Mouse (Mus musculus) granulocyte monocyte progenitor cell, adult 5-6 weeks (primary cell): ENCODE measurements around the gene Proser3. TPM values are rescaled to one million over a fixed set of nuclear protein-coding genes. Genes with fewer than 3 reads are reported as not detected.
A peak's percentile ranks its signal among the peaks of the same experiment; 100 is the strongest.

ENCODE experiments used
- ATAC-seq: replicated peaks from 2 replicates; pipeline ENCODE4 v1.8.0; 2016; ENCODE audit warnings: mild to moderate bottlenecking, moderate TSS enrichment, inconsistent platforms; ENCODE audit not compliant: poor library complexity, severe bottlenecking
- total RNA-seq, 2 experiments: library from RNA; stranded (forward) in 1 of 2; stranded (reverse) in 1 of 2; fragments of 200-712, 200-1000 nt in 1 of 2; fragments of >200 nt in 1 of 2; fragmentation: Nextera tagmentation in 1 of 2; gene quantifications; 2 replicates each; pipeline ENCODE4 v1.2.3; 2014 to 2017

Gene Proser3
- 7.3 and 15.8 TPM in 2 replicates for total RNA-seq (2014; fragmentation: Nextera tagmentation)
- 2.8 and 9.2 TPM in 2 replicates for total RNA-seq (2017)

DNA sequence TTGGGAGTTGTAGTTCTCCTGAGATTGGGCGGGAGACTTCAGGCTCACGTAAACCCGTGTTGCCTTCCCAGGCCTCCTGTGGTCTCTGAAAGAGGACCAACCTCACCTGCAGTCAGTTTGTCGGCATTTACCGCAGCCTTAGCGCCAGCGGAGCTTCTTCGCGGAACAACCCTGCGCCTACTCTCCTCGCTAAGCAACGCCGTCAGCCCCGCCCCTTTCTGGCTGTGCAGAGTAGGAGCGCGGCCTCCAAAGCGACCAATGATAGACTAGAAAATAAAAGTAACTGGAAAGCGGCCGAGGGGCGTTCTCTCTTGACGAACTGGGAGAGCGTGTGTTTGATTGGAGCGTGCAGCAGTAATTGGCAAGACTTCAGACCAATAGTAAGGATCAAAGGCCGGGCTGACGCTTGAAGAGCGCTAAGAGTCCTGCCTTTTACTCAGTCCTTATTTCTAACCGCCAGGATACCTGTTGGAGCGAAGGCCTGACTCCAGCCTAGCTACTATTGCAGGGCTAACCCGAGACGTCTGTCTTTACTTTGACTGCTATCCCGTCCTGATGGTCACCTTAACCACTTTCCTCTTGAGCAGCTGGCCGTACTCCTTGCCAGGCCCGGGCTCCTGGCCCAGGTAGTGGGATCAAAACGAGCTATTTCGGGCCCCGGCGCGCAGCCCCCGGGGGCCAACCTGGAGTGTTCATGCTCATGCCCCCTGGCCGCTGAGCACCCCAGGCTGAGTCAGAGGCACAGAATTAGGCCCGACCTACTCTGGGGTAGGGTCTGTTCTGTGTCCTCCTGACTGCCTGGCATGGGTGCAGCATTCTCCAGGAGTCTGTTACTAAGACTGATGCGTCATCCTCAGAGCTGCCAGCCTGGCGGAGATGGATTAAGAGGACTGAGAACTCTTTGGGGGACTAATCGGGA lies at the start of gene Proser3, which contains the start of gene Hspb6:
TSS of gene Proser3 (minus strand) at position 198 of the 919 bp plus-strand sequence.
TSS of gene Hspb6 (plus strand) at position 77 of the 919 bp plus-strand sequence.
- ATAC-seq: peak; percentile 86

GRCm38 (mm10) chr7:30600651-30601050 lies 48.6 kb upstream of the Proser3 start:
- no peak for ATAC-seq

DNA sequence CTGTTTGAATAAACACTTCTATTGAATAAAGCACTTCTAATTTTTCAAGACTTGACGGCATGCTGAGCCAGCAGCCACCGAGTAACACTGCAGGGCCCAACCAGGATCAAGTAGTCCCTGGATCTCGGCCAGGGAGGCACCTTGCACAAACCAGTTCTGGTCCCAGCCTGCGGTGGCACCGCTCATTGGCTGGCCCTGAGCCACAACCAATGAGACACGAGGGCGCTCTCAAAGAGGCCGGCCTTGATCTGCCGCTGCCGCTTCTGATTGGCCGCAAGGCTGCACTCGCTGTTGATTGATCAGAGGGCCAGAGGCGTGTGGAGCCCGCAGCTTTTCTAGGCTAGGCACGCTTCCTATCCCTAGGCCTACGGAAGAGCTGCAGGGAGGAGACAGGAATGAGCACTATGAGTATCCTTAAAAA lies 47.8 kb upstream of the Proser3 start:
- ATAC-seq: peak; percentile 99

- ATAC-seq: no peak
Observed at GRCm38 (mm10) chr7:30598786-30599185, 46.7 kb upstream of the Proser3 start, which contains the start of gene Zbtb32. Gene Zbtb32 (minus strand): TSS chr7:30598909.

DNA sequence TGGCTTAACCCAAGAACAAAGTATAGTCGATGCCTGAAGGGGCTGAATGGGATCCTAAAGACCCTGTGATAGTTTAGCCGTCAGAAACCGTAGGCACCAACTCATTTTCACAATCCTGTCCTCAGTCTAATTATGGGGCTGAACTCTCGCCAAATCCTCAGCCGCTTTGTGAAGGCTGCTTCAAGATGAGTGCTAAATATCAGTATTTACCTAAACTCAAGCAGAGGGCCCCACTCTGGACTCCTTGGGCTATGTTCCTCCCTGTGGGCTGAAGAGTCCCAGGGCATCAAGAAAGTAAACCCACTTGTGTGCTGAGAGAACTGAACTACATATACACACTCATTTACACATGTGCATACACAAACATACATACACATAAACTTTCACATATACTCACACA lies 44.7 kb upstream of the Proser3 start:
- no peak for ATAC-seq

DNA sequence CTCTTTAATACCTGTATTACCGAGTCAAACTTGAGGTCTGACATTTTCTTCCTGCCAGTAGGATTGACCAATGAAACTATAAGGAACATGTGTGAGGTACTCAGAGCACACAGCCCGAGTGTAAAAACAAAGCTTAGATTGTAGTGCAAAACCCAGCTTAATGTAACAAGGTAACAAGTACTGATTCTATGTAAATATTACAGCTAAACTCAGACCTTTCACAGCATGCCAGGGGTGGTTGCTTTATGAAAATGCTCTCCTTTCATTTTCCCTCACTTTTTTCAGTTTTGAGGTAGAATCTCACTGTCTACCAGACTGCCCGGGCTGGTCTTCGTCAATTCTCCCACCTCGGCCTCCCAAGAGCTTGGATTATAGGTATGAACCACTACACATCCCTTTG lies 44.0 kb upstream of the Proser3 start:
- no peak for ATAC-seq

DNA sequence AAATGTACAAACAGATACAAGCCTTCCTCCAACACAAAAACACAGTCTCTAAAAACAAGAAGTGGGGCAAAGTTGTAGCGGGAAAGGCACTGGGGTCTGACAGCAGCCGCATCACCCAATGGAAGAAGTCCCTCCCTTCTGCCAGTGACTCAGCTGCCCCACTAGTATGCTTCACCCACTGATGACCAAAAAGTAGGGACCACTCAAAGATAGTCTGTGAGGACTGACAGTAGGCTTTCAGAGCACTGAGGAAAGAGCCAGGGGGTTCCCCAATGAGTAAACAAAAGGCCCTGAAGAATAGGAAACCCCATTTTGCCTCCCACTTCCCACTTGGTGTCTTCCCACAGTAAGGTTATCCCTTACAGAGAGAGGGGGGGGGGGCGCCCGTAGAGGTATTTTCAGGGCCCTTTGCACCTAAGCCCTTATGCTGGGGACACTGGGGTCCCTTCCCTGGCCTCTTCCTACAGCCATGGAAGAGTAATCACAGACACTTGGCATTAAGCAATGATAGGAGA lies 42.5 kb upstream of the Proser3 start:
- ATAC-seq: no peak; the same call in 1 of the 2 replicates

DNA sequence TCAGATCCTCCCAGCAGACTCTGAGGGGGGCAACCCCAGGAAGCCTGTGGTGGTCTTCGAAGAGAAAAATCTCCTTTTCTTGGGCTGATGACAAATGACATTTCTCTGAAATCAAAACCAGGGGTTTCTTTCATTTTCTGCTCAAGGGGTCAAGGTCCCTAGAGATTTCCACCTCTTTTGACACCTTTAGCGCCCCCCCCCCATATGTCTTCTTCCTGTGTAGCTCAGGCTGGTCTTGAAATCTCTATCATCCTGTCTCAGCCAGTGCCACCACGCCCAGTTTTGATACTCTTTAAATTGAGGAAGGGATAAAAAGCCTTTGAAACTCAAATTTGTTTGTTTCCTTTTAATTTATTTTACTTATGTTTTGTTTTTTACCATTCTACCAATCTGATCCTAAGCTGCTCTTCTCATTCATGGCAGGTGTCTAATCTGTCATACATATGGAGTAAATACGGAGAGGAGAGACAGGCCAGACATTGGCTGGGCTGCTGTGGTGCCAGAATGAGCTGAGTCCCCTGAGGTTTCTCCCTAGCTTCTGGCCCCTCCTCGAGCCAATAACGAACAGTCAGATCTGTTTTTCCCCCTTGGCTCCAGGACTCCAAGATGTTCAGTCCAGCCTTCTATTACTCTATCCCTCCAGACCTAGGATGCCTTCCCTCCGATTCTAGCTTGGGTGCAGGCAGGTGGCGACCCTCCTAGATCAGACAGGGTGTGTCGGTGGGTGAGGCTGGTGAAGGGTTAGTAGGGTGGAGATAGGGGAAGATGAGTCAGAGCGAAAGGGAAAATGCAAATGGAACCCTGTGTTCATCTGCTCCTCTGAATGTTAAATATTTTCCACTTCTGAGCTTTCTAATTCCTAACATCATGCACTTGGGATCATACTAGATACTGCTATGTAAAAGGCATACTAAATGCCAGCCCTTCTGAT lies 41.7 kb upstream of the Proser3 start:
- ATAC-seq: no peak

- ATAC-seq: no peak
Observed at GRCm38 (mm10) chr7:30592772-30593423, 40.8 kb upstream of the Proser3 start.

DNA sequence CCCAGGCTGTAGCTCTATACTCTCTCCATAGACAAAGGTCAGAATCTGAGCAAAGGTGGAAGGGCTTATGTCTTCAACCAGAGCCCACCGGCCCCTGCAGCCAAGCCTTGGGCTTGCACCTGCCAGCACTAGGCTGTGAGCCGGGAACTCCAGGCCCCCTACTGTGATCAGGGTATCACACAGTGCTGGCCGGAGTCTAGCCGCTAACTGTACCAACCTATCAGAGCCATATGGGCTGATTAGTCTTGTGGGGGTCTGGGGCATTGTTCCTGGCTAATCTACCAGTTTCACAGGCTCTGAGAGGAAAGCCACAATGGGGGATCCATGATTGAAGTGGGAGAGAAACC lies 39.5 kb upstream of the Proser3 start:
- ATAC-seq: no peak

DNA sequence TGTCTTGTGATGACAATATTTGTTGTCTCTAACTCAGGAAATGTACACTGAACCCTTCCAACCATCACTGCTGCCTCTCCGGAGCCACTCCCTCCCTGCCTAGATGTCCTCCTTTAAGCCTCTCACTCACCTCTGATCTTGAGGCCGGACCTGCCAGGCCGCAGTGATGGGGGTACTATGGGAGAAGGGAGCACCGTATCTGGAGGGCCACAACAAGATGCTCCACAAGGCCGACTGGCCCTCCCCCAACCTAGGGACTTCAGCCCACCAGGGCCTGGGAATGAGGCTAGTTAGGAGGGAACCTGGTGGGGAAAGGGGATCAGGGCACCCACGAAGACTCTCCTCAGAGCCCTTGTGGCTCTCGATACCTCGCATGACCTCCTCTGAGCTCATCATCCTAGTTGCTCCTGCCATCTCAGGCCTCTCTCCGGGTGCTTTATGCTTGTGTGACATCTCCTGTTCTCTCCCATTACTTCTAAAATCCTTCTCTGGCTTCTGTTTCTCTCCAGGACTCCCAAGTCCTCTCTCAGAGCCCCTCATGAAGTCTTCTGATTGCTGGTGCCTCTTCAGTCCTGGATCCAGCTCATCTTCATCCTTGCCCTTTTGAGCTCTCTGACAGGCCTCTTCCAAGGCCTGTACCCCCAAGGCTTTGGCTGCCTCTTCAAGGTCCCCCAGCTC lies 39.0 kb upstream of the Proser3 start:
- no peak for ATAC-seq

GRCm38 (mm10) chr7:30589435-30590301 lies 37.6 kb upstream of the Proser3 start:
- ATAC-seq: peak; percentile 49

GRCm38 (mm10) chr7:30588676-30589434 lies 36.8 kb upstream of the Proser3 start, which contains the start of gene Kmt2b:
Gene Kmt2b (minus strand): TSS chr7:30588726.
- peak; percentile 77 for ATAC-seq

- no peak for ATAC-seq
Observed at GRCm38 (mm10) chr7:30587842-30588667, 36.0 kb upstream of the Proser3 start.

GRCm38 (mm10) chr7:30586455-30587020 lies 34.4 kb upstream of the Proser3 start:
- no peak for ATAC-seq

GRCm38 (mm10) chr7:30585170-30585569 lies 33.1 kb upstream of the Proser3 start:
- ATAC-seq: no peak
